Mouse (Mus musculus): ENCODE data around the gene Wdr46.

DNA sequence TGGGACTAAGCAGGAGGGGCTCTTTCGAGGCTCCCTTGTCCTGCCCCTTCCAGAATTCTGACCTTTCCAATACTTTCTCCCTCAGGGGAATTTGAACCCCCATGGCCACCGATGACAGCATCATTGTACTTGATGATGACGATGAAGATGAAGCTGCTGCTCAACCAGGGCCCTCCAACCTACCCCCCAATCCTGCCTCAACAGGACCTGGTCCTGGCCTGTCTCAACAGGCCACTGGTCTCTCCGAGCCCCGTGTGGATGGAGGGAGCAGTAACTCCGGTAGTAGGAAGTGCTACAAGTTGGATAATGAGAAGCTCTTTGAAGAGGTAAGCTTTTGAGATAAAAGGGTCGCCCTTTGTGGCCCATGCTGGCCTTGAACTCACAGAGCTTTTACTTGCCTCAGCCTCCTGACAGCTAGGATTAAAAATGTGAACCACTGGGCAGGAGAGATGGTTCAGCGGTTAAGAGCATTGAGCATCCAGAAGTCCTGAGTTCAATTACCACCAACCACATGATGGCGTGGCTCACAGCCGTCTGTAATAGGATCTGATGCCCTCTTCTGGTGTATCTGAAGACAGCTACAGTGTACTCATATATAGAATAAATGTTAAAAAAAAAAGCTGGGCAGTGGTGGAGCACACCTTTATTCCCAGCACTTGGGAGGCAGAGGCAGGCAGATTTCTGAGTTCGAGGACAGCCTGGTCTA, 30.0 kb upstream of the Wdr46 start:
- TF ChIP-seq CTCF (IDR thresholded peaks at IDR 0.05; ENCODE audit: extremely low read depth, insufficient read length, insufficient replicate concordance, low read depth, low read length) (no peak), POLR2A (IDR thresholded peaks at IDR 0.05; ENCODE audit: low read depth, low read length) (no peak)
